Mouse (Mus musculus) thymus, postnatal 10 days (tissue): ENCODE data around the gene Ptpre.
"Not testable (repeated sequence)": the region's sequence is repeated elsewhere in the genome, so short reads cannot be mapped to it uniquely, and the experiment has no call there.

ENCODE experiments used
- DNase-seq, 2 experiments: peaks; one replicate each; pipeline ENCODE4 v3.0.0; 2021; ENCODE audit warnings: low spot score in 2 of 2

Gene Ptpre

GRCm38 (mm10) chr7:135534548-135535189 lies 2.6 kb upstream of the Ptpre start:
- DNase-seq: no peak

GRCm38 (mm10) chr7:135535908-135536307 lies 1.4 kb upstream of the Ptpre start:
- DNase-seq: no peak

DNA sequence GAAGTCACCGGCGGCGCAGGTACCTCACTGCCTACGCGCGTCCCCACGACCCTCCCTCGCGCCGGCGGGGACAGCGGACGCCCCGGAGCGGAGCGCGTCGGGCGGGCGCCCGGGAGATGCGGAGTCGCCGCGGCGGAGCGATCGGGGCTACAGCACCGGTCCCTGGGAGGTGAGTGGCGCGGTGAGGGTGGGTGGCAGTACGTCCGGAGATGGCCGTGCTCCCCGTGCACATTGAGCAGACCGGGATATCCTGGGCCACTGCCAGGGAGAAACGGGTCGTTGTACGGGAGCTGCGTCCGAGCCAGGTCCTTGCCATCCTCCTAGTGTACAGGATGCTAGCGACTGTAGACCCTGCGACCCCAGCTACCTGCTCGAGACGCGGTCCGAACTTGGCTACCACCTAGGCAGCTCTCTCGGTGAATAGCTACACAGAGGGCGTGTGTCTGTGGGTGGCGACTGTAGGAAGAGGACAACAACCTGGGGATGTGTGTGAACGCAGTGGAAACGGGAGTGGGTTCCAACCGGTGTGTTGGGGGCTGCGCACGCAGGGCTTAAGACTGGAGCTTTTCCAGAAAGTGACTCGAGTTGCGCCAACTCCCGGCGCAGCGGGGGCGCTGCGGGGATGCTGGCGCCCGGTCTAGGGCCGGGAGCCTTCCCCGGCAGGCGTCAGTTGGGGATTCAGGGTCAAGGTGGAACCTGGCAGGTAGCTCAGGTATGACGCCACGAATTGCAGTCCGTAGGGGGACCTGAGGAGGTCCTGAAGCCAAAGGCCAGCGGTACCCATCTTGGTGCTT lies 864 bp downstream of the Ptpre start:
- DNase-seq: no peak

- DNase-seq: no peak
These were observed 2.1 kb downstream of the Ptpre start for GRCm38 (mm10) chr7:135539429-135539828.

DNA sequence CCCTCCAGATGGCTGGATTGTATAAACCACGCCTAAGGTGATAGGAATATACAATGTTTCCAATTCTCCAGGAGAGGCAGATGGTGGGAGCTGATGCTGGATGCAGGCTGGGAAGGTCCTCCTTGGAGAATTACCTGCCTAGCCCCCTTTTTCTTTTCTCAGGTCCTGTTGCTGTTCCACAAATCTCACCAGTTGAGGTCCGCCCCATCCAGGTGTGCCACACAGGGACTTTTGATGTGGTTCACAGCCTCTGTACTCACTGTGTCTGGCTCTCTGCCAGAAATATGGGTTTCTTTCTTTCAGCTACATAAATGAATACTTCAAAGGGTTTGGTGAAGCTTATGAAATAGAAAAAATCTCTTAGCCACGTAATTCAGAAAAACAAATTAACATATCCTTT lies 5.0 kb downstream of the Ptpre start:
- peak; percentile 70 to 82 for DNase-seq

DNA sequence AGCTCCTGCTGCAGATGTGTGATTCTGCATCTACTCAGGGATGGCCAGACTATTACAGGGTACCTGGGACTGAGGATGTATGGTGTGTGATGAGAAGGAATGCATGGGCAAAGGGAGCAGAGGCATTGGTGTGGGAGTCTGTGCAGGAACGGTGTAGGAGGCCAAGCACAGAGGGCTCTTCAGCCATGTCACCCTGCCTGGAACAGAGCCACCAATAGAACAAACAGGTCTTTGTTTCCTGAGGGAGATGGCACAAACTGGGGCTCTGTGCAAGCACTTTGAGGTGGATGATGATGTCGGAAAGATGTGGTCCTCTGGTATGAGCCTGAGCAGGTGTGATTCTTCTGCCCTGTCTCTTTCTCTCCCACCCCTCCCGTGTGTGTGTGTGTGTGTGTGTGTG lies 5.8 kb downstream of the Ptpre start:
- DNase-seq: no peak

DNA sequence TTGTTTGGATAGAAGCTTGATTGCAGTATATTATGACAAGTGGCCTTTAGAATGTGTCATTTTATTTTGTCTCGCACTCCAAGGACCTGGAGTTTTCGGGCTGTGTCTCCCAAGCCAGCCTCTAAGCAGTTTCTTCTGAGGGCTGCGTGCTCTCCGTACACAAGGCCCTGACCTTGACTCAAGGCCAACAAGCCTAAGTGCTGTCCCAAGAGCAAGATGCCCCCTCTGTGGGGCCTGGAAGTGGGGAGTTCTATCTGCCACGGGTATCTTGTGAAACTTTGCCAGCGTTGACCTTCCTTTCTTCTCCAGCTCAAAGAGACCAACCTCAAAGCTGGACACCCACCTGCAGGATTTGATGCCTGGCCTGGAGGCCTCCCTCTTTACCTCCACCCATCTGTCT lies 7.0 kb downstream of the Ptpre start:
- DNase-seq: no peak

DNA sequence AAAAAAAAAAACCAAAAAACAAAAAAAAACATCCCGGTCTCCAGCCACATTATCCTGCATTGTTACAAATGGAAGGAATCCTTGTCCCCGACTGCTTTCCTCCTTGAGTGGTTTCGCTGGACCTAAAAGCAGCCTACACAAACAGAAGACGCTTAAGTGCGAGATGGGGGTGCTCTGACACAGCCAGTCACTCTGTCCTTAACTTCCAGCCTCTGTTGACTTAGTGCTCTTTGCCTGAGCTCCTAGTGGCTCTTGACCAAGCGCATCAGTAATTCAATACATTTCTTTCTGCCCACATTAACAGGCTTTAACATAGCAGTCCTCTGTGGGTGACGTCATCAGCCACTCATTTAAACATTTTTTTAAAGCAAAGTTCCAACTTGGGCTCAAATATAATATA lies 8.7 kb downstream of the Ptpre start:
- DNase-seq: no peak

DNA sequence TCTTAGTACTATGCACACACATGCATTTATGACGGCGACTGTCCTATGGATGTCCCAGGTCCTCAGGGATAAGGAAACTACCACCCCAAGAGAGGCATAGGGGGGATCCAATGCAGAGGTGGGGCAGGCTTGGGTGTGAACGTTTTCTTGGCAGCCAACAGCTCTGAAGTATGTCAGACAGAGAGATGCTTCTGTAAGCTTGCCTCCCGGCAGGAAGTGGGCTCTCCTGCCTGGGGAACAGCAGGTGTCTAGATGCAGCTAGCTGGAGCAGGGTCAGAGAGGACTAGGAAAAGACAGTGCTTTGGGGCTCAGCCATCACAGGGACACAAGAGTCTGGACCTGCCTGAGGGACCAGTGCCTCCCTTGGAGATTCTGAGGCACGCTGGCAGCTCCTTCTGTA lies 9.2 kb downstream of the Ptpre start:
- DNase-seq: peak; percentile 25 to 39

DNA sequence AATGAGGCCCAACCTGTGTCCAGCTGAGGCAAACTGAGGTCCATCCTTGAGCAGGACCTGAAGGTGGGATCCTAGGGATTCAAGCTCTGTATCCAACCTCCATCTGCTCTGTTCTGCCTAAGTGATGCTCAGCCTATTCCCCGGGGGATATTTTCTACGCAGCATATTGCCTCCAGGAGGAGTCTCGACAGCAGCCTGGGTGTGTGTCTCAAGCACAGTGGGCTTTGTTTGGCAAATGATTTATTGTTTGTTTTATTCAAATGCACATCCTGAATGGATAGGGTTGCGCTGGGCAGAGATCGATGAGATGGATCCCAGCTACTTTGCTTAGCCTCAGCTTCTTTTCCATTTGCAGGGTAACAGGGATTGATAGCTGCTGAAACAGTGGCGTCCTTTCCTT lies 11.2 kb downstream of the Ptpre start:
- DNase-seq: no peak

DNA sequence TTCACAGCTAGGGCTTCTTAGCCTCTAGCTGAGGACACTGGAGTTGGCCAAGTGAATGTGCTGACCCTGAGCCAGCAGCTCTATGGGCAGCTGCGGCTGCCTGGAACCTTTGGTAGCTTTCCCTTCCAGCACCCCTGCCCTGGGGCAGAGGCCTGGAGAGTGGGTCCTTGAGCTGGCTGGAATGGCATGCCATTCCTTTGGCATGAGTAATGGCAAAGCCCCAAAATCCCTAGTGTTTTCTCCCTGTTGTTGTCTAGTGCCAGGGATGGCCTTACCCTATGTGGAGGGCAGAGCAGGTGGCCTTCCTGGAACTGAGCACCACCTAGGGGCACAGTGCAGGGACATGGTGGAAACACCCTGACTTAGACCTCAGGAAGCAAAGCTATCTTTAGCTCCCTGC lies 14.3 kb downstream of the Ptpre start:
- no peak for DNase-seq

DNA sequence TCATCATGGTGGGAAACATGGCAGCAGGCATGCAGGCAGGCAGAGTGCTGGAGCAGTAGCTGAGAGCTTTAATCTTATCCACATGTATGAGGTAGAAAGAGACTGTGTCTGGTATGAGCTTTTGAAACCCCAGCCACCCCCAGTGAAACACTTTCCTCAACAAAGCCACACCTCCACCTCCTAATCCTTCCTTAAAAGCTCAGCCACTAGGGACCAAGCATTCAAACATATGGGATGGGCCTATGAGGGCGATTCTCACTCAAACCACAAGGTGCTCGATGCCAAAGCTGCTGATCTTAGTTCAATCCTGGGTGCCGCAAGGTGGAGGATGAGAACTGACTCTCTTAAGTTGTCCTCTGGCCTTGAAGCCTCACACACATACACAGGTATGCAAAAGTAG lies 16.3 kb downstream of the Ptpre start:
- no peak for DNase-seq

DNA sequence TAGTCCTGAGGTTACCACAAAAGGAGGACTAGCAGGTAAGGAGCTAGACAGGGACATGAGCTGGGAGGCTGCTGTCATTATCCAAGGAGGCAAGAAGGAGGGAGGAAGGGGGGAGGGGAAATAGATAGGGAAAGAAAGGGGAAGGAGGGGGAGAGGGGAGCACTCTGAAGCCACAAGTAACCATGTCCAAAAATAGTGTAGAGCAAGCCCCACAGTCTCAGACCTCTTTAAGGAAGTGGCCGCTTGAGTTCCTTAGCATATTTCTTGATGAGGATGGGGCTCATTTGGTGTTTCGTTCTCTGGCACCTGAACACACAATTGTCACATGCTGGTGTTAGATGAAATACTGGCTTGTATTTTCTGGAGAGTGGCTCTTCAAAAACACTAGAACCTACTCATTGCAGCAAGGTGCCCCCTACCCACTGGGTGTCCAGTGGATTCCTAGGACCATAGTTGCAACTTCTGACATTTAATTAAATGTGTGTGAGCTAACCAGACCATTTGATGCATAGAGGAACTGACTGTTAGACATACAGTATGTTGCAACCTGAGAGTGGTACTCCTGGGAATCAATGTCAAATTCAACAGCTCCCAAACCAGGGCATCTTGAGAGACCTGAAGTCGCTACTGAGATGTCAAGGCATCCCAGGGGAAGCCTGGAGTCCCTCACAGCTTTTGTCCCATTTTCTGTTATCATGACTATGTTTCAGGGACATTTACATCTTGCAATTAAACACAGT lies 19.6 kb downstream of the Ptpre start:
- DNase-seq: no peak

GRCm38 (mm10) chr7:135560280-135560679 lies 23.0 kb downstream of the Ptpre start:
- no peak for DNase-seq

DNA sequence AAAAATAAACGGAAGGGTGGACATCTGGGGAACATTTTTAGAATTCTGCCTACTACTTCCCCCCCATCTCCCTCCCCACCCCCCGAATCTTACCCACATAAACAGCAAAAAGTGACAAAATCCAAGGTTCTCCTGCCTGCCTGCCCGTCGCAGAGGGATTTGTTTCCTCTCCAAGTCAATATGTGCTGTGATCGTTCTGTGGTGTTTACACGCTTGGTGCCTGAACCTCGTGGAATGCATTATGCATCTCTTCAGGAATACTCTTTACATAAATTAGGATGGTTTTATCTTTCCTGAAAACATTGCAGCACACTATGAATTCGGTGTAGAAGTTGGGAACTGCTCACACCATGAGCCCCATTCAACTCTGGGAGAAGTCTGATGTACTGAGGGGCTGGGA lies 26.7 kb downstream of the Ptpre start:
- DNase-seq: no peak

- no peak for DNase-seq
These were observed 28.7 kb downstream of the Ptpre start for GRCm38 (mm10) chr7:135566013-135566412.

DNA sequence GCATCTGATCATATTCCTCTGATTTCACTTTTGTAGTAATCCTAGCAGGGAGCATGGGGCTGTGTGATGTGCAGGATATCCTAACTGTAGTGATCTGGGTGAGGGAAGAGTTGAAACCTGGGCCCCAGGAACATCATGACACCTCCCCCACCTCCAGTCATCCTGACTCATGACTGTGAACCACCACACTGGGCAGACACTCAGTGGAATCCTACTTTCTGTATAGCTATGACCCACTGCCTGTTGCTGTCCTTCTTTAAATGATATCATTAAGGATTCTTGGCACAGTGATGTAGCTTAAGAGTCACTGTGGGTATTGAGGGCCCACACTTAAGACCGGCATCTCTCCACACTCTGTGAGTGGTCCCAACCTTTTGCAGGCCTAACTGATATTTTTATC lies 30.3 kb downstream of the Ptpre start:
- no peak for DNase-seq

- DNase-seq: no peak
These were observed 31.3 kb downstream of the Ptpre start for GRCm38 (mm10) chr7:135568550-135568949.

GRCm38 (mm10) chr7:135571392-135571791 lies 34.1 kb downstream of the Ptpre start:
- DNase-seq: no peak

GRCm38 (mm10) chr7:135571951-135572559 lies 34.8 kb downstream of the Ptpre start:
- no peak for DNase-seq

DNA sequence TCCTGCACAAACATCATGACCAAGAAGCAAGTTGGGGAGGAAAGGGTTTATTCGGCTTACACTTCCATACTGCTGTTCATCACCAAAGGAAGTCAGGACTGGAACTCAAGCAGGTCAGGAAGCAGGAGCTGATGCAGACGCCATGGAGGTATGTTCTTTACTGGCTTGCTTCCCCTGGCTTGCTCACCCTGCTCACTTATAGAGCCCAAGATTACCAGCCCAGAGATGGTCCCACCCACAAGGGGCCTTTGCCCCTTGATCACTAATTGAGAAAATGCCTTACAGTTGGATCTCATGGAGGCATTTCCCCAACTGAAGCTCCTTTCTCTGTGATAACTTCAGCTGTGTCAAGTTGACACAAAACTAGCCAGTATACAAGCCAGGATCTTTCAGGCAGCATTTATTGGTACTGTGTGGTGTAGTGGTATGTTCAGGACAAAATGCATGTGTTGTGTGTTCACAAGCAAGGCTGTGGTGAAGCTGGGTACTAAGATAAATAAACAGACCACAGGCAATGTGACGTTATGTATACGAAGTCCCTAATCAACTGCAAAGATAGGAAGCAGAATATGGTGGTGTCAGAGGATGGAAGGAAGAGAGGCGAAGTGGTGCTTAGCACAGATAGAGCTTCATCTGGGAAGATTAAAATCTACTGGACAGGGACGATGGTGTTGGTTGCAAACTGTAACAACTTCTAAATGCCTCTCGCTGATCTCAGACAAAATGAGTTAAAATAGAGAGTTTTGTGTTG lies 38.2 kb downstream of the Ptpre start:
- not testable (repeated sequence) for DNase-seq

DNA sequence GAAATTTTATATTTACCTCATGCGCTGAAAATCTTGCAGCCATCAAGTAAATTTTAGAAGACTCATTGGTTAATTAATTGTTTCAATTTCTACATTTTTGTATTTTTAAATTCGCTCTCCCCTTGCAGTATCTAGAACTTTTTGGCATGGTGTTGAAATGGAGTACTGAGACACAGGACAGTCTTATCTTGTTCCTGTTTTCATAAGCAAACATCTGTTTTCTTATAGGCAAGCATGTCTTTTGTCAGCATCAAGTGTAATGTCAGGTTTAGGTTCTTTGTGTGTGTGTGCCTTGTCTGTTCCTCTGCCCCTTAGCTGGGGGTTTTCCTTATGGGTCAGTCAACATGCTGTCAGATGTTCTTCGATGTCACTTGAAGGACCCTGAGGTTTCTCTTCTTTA lies 39.0 kb downstream of the Ptpre start:
- no peak for DNase-seq
